Mouse (Mus musculus): Measurements from ENCODE around the gene Zfp518b. TPM values are rescaled to one million over a fixed set of nuclear protein-coding genes. Genes with fewer than 3 reads are reported as not detected.

Zfp518b gene
- polyA plus RNA-seq (2015; fragmentation: Illumina TruSeq; extraction: RNeasy Lipid Tissue Mini Kit (QIAGEN cat#74804); ENCODE audit: low read depth, low replicate concordance), result 6.6 TPM

DNA sequence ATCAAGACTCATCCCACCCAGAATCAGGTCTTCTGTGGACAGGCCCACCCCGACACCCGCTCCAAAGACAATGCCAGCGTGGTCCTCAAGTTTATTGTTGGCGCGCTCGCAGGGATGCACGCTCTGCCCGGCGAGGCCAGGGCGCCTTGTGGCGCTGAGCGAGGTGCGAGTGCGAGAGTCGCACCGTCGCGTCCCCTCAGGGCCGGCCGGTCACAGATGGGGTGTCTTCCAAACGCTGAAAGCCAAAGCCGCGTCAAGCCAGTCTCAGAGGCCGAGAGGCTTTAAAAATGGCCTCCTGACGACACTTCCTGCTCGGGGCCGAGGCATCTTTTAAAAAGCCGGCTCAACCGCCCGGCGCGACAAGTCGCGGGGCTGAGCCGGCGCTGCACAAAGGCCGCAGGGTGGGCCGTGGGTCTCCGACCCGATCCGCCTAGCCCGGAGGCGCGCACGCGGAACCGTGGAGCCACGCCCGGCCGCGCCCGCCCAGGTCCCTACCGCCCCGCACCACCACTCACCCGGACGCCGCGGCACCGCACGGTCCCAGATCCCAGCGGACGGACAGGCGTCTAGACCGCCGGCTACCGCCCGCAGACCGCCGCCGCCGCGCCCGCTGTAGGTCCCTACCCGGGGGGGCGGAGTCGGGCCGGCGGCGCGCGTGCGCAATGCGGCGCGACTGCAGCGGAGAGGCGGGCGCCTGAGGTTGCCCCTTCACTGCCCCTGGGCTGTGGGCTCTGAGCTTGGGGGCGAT is at the start of gene Zfp518b:
Gene Zfp518b (minus strand): TSS at position 663 of the 748 bp plus-strand sequence.

Other genes with a start within 250 kb of the Zfp518b start
- 1.9 TPM for gene Slc2a9, start 181.7 kb downstream of the Zfp518b start, polyA plus RNA-seq (2015; fragmentation: Illumina TruSeq; extraction: RNeasy Lipid Tissue Mini Kit (QIAGEN cat#74804); ENCODE audit: low read depth, low replicate concordance)
- gene Wdr1, start 121.6 kb downstream of the Zfp518b start, polyA plus RNA-seq (2015; fragmentation: Illumina TruSeq; extraction: RNeasy Lipid Tissue Mini Kit (QIAGEN cat#74804); ENCODE audit: low read depth, low replicate concordance), result 104 TPM
- gene Clnk, start 192.0 kb upstream of the Zfp518b start, polyA plus RNA-seq (2015; fragmentation: Illumina TruSeq; extraction: RNeasy Lipid Tissue Mini Kit (QIAGEN cat#74804); ENCODE audit: low read depth, low replicate concordance), result not detected